Mouse (Mus musculus): ENCODE data around the gene Gskip.

- TF ChIP-seq CTCF (IDR thresholded peaks at IDR 0.05; ENCODE audit: low read depth) (no peak), EP300 (IDR thresholded peaks at IDR 0.05; ENCODE audit: low read depth) (no peak)
These were observed 37.0 kb downstream of the Gskip start for GRCm38 (mm10) chr12:105721452-105722132.
